8 mouse cellular contexts compared by ENCODE assay signal in genomic region chr10:75835307-75835706, GRCm38 (mm10). TPM values are rescaled to one million over a fixed set of nuclear protein-coding genes. Genes with fewer than 3 reads are reported as not detected.
A peak's percentile ranks its signal among the peaks of the same experiment; 100 is the strongest.
DNase-seq lines count a peak whose midpoint lies in the region; ATAC-seq lines count a peak whose summit lies in the region.

No protein-coding gene starts in this region.

- H3K9me3 ChIP-seq in liver, embryonic 15.5 days (replicated peaks), result no peaks in the 10 kb centered on the region

- peaks cover 60% of the 10 kb centered on the region for H3K4me1 ChIP-seq in liver, embryonic 15.5 days (replicated peaks)

- peak overlapping the region; percentile 69 for H3K4me3 ChIP-seq in liver, embryonic 15.5 days (replicated peaks)

- intact Hi-C loops in left cerebral cortex, postnatal 36 days (cut with DNase I), result no loop called here
- intact Hi-C loops in left cerebral cortex, postnatal 4 days (cut with DNase I), result loop anchor here (10.0 kb wide), 1 partner anchor 61 kb away; the partner anchor contains the start of gene Ddt

- H3K27me3 ChIP-seq in liver, embryonic 15.5 days, result peaks cover 31% of the 10 kb centered on the region

- no peaks in the 10 kb centered on the region for H3K36me3 ChIP-seq in liver, embryonic 15.5 days (replicated peaks)

- H3K27ac ChIP-seq in liver, embryonic 15.5 days (replicated peaks), result peak overlapping the region; percentile 81

- H3K4me2 ChIP-seq in liver, embryonic 15.5 days, result peak overlapping the region; percentile 91

- peak; percentile 23 to 37 for DNase-seq in left cerebral cortex, postnatal 36 days (ENCODE audit: low spot score in 2 of 2)
- no peak for DNase-seq in left cerebral cortex, postnatal 4 days
- DNase-seq in cerebellum, adult 9-10 months, result peak; percentile 57
- DNase-seq in gastrocnemius, postnatal 10 days, result peak; percentile 37
- peak; percentile 92 for DNase-seq in induced T-regulatory cell, adult 2 months (ENCODE audit: low read depth)
- peak; percentile 65 for DNase-seq in neural tube, embryonic 10.5 days (ENCODE audit: extremely low spot score, low spot score)
- peak; percentile 75 for DNase-seq in thymus, postnatal 25 days

- H3K9ac ChIP-seq in liver, embryonic 15.5 days, result peak overlapping the region; percentile 22; the same call in 1 of the 2 replicates

- peak; percentile 53 for ATAC-seq in liver, embryonic 15.5 days (ENCODE audit: insufficient read depth)

- WGBS in liver, embryonic 15.5 days (ENCODE audit: insufficient replicate concordance), result under 1% methylated on average over 10 of the region's 10 CpGs

RNA-seq across cellular contexts. Expression of gene Gstt2, which starts 1.9 kb away (rescaled TPM):
- total RNA-seq in left cerebral cortex, postnatal 36 days (2021), result 1 to 10 TPM; 4.8 to 5.0 TPM
- total RNA-seq in left cerebral cortex, postnatal 4 days (2021), result 1 to 10 TPM; 3.6 to 4.3 TPM
- 1 to 10 TPM; 7.1 to 8.4 TPM for total RNA-seq in gastrocnemius, postnatal 10 days (2021)
- 50.5 and 54.2 TPM in 2 replicates for polyA plus RNA-seq in liver, embryonic 15.5 days (2015; fragmentation: Nextera tagmentation; extraction: Ambion mirVana)

RNA-seq across cellular contexts. Expression of gene Gstt4, which starts 13.0 kb away (rescaled TPM):
- not detected for total RNA-seq in left cerebral cortex, postnatal 36 days (2021)
- not detected for total RNA-seq in left cerebral cortex, postnatal 4 days (2021)
- not detected for total RNA-seq in gastrocnemius, postnatal 10 days (2021)
- polyA plus RNA-seq in liver, embryonic 15.5 days (2015; fragmentation: Nextera tagmentation; extraction: Ambion mirVana), result not detected in 2 replicates

RNA-seq across cellular contexts. Expression of gene Mif, which starts 24.7 kb away (rescaled TPM):
- 100 to 1,000 TPM; 506 to 546 TPM for total RNA-seq in left cerebral cortex, postnatal 36 days (2021)
- total RNA-seq in left cerebral cortex, postnatal 4 days (2021), result 100 to 1,000 TPM; 844 to 864 TPM
- total RNA-seq in gastrocnemius, postnatal 10 days (2021), result 100 to 1,000 TPM; 146 to 148 TPM
- polyA plus RNA-seq in liver, embryonic 15.5 days (2015; fragmentation: Nextera tagmentation; extraction: Ambion mirVana), result 755 and 825 TPM in 2 replicates

RNA-seq across cellular contexts. Expression of gene Gstt1, which starts 36.9 kb away (rescaled TPM):
- total RNA-seq in left cerebral cortex, postnatal 36 days (2021), result 10 to 100 TPM in 1 of 2 experiments, 1 to 10 TPM in 1; 6.2 to 11.4 TPM
- 1 to 10 TPM; 6.6 to 9.4 TPM for total RNA-seq in left cerebral cortex, postnatal 4 days (2021)
- 10 to 100 TPM; 12.0 to 12.5 TPM for total RNA-seq in gastrocnemius, postnatal 10 days (2021)
- polyA plus RNA-seq in liver, embryonic 15.5 days (2015; fragmentation: Nextera tagmentation; extraction: Ambion mirVana), result 108 and 151 TPM in 2 replicates

RNA-seq across cellular contexts. Expression of gene Gstt3, which starts 54.1 kb away (rescaled TPM):
- total RNA-seq in left cerebral cortex, postnatal 36 days (2021), result 1 to 10 TPM in 1 of 2 experiments, under 1 TPM in 1; 0.91 to 2.0 TPM
- total RNA-seq in left cerebral cortex, postnatal 4 days (2021), result under 1 TPM; 0.60 to 0.70 TPM
- total RNA-seq in gastrocnemius, postnatal 10 days (2021), result 1 to 10 TPM; 6.0 to 6.3 TPM
- polyA plus RNA-seq in liver, embryonic 15.5 days (2015; fragmentation: Nextera tagmentation; extraction: Ambion mirVana), result 14.9 and 15.4 TPM in 2 replicates
